Mouse (Mus musculus): ENCODE measurements at regions not wholly inside any gene's neighbourhood (a gene's known extent, or its start where the extent isn't known, plus 50 kb on each side); places are given as distances from the start of the nearest gene placed in this dataset.

- TF ChIP-seq CTCF (IDR thresholded peaks at IDR 0.05; ENCODE audit: insufficient read depth, low read depth, low read length) (no peak), POLR2A (IDR thresholded peaks at IDR 0.05; ENCODE audit: insufficient read depth, low read depth, low read length) (no peak)
Measured at GRCm38 (mm10) chr3:50990810-50991209, 233.4 kb upstream of the Noct start.
